14 mouse cellular contexts compared by ENCODE assay signal in genomic region chr4:141900421-141900820, GRCm38 (mm10). TPM values are rescaled to one million over a fixed set of nuclear protein-coding genes. Genes with fewer than 3 reads are reported as not detected.
DNase-seq lines count a peak whose midpoint lies in the region; ATAC-seq and TF ChIP-seq lines count a peak whose summit lies in the region.
"Had no signal": no experiment of that assay in that cellular context is flagged by ENCODE, and none has a peak within 500 bp of the region (broad histone marks: within the 10 kb centered on the region; RNA-seq: fewer than 3 reads in every experiment).

No protein-coding gene starts in this region.

- H3K4me3 ChIP-seq in heart, embryonic 12.5 days = no peak overlapping the region
- peak overlapping the region; percentile 19; the same call in 1 of the 2 replicates for H3K4me3 ChIP-seq in forebrain, embryonic 10.5 days
- no peak overlapping the region for H3K4me3 ChIP-seq in hindbrain, embryonic 16.5 days (ENCODE audit: low read length)
- no peak overlapping the region for H3K4me3 ChIP-seq in midbrain, embryonic 15.5 days
- no peak overlapping the region for H3K4me3 ChIP-seq in left cerebral cortex, adult 2 months

- peak overlapping the region; percentile 39; the same call in 1 of the 2 replicates for H3K4me2 ChIP-seq in heart, embryonic 12.5 days
- H3K4me2 ChIP-seq in hindbrain, embryonic 16.5 days (ENCODE audit: low read length) = no peak overlapping the region
- H3K4me2 ChIP-seq in midbrain, embryonic 15.5 days = no peak overlapping the region

- ATAC-seq in heart, embryonic 12.5 days (ENCODE audit: insufficient number of reproducible peaks, low FRiP score) = no peak; the same call in 1 of the 2 replicates
- ATAC-seq in hindbrain, embryonic 16.5 days = no peak
- ATAC-seq in midbrain, embryonic 15.5 days (replicated peaks) = no peak

- intact Hi-C loops in left cerebral cortex, adult 2 months (cut with DNase I) = no loop called here

- H3K27ac ChIP-seq in heart, embryonic 12.5 days (ENCODE audit: poor library complexity, severe bottlenecking) = peak overlapping the region; percentile 86
- peak overlapping the region; percentile 87 for H3K27ac ChIP-seq in forebrain, embryonic 10.5 days
- peak overlapping the region; percentile 66; the same call in 1 of the 2 replicates for H3K27ac ChIP-seq in hindbrain, embryonic 16.5 days (ENCODE audit: low read depth, low read length)
- H3K27ac ChIP-seq in midbrain, embryonic 15.5 days = peak overlapping the region; percentile 84
- H3K27ac ChIP-seq in left cerebral cortex, adult 2 months = no peak overlapping the region
- H3K27ac ChIP-seq: macrophage had no signal

- peak overlapping the region; percentile 44; the same call in 1 of the 2 replicates for H3K9ac ChIP-seq in heart, embryonic 12.5 days
- H3K9ac ChIP-seq in hindbrain, embryonic 16.5 days (ENCODE audit: low read depth, low read length) = no peak overlapping the region
- no peak overlapping the region for H3K9ac ChIP-seq in midbrain, embryonic 15.5 days

- 48% methylated on average over 11 of the region's 11 CpGs for WGBS in heart, embryonic 12.5 days
- WGBS in forebrain, embryonic 10.5 days = 56% methylated on average over 11 of the region's 11 CpGs
- 56% methylated on average over 11 of the region's 11 CpGs for WGBS in hindbrain, embryonic 16.5 days
- WGBS in midbrain, embryonic 15.5 days = 45% methylated on average over 11 of the region's 11 CpGs

- no peak for DNase-seq in heart, adult 9 months (ENCODE audit: low spot score in 2 of 2)
- DNase-seq in forebrain, embryonic 10.5 days (ENCODE audit: extremely low spot score, low spot score) = no peak
- no peak for DNase-seq in left cerebral cortex, adult 2 months (ENCODE audit: extremely low spot score in 1 of 2, low spot score in 2 of 2)
- DNase-seq in adrenal gland, postnatal 10 days = no peak
- DNase-seq in thymus, postnatal 10 days (ENCODE audit: low spot score in 2 of 2) = no peak

- no peaks in the 10 kb centered on the region for H3K27me3 ChIP-seq in heart, embryonic 12.5 days (replicated peaks)
- peaks cover 20% of the 10 kb centered on the region; the same call in 1 of the 2 replicates for H3K27me3 ChIP-seq in forebrain, embryonic 10.5 days (ENCODE audit: poor library complexity, severe bottlenecking)
- no peaks in the 10 kb centered on the region for H3K27me3 ChIP-seq in hindbrain, embryonic 16.5 days (replicated peaks; ENCODE audit: control insufficient read depth, insufficient read depth, low read length)
- no peaks in the 10 kb centered on the region for H3K27me3 ChIP-seq in midbrain, embryonic 15.5 days (replicated peaks)

- H3K9me3 ChIP-seq in heart, embryonic 12.5 days (replicated peaks) = no peaks in the 10 kb centered on the region
- H3K9me3 ChIP-seq in forebrain, embryonic 10.5 days = no peaks in the 10 kb centered on the region
- H3K9me3 ChIP-seq in hindbrain, embryonic 16.5 days (ENCODE audit: control insufficient read depth, low read length) = no peaks in the 10 kb centered on the region
- no peaks in the 10 kb centered on the region for H3K9me3 ChIP-seq in midbrain, embryonic 15.5 days

- H3K36me3 ChIP-seq in heart, embryonic 12.5 days = no peaks in the 10 kb centered on the region
- H3K36me3 ChIP-seq in forebrain, embryonic 10.5 days (replicated peaks) = no peaks in the 10 kb centered on the region
- no peaks in the 10 kb centered on the region for H3K36me3 ChIP-seq in hindbrain, embryonic 16.5 days (ENCODE audit: control insufficient read depth, insufficient read depth, low read length)
- H3K36me3 ChIP-seq in midbrain, embryonic 15.5 days (replicated peaks) = no peaks in the 10 kb centered on the region

- peaks cover 64% of the 10 kb centered on the region for H3K4me1 ChIP-seq in heart, embryonic 12.5 days (replicated peaks)
- H3K4me1 ChIP-seq in forebrain, embryonic 10.5 days = peaks cover 66% of the 10 kb centered on the region
- H3K4me1 ChIP-seq in hindbrain, embryonic 16.5 days (ENCODE audit: control insufficient read depth, insufficient read depth, low read depth, low read length) = peaks cover 23% of the 10 kb centered on the region
- peaks cover 25% of the 10 kb centered on the region for H3K4me1 ChIP-seq in midbrain, embryonic 15.5 days

- no peak for TF ChIP-seq CTCF in left cerebral cortex, adult 2 months (IDR thresholded peaks at IDR 0.05)

RNA-seq across cellular contexts. Expression of gene Efhd2, which starts 25.7 kb away (rescaled TPM):
- 119 and 121 TPM in 2 replicates for polyA plus RNA-seq in heart, embryonic 12.5 days (2016; fragmentation: Nextera tagmentation; extraction: Ambion mirVana)
- polyA plus RNA-seq in forebrain, embryonic 10.5 days (2016; fragmentation: Nextera tagmentation; extraction: Ambion mirVana) = 39.5 and 41.5 TPM in 2 replicates
- 77.6 and 78.6 TPM in 2 replicates for polyA plus RNA-seq in hindbrain, embryonic 16.5 days (2015; fragmentation: Nextera tagmentation; extraction: Ambion mirVana)
- 71.5 and 82.6 TPM in 2 replicates for polyA plus RNA-seq in midbrain, embryonic 15.5 days (2015; fragmentation: Nextera tagmentation; extraction: Ambion mirVana)
- 100 to 1,000 TPM; 271 to 279 TPM for total RNA-seq in left cerebral cortex, adult 2 months (2021)
- total RNA-seq in adrenal gland, postnatal 10 days (2021) = 10 to 100 TPM; 28.9 to 29.1 TPM

RNA-seq across cellular contexts. Expression of gene Ctrc, which starts 54.3 kb away (rescaled TPM):
- polyA plus RNA-seq in heart, embryonic 12.5 days (2016; fragmentation: Nextera tagmentation; extraction: Ambion mirVana) = not detected in 2 replicates
- not detected in 2 replicates for polyA plus RNA-seq in forebrain, embryonic 10.5 days (2016; fragmentation: Nextera tagmentation; extraction: Ambion mirVana)
- polyA plus RNA-seq in hindbrain, embryonic 16.5 days (2015; fragmentation: Nextera tagmentation; extraction: Ambion mirVana) = not detected in 2 replicates
- polyA plus RNA-seq in midbrain, embryonic 15.5 days (2015; fragmentation: Nextera tagmentation; extraction: Ambion mirVana) = not detected in 2 replicates
- not detected for total RNA-seq in left cerebral cortex, adult 2 months (2021)
- not detected for total RNA-seq in adrenal gland, postnatal 10 days (2021)
- total RNA-seq: adrenal gland, adult 18-20 months; MEL had no signal
- polyA plus RNA-seq: frontal cortex, adult 2 months; heart, postnatal 0 days; limb, embryonic 11.5 days; macrophage had no signal
